Mouse (Mus musculus): Measurements from ENCODE around the gene Kat6b.
"Not testable (repeated sequence)": the region's sequence is repeated elsewhere in the genome, so short reads cannot be mapped to it uniquely, and the experiment has no call there.

Kat6b gene

GRCm38 (mm10) chr14:21481231-21481630, at the start of gene Kat6b:
TSS of gene Kat6b (plus strand) at chr14:21481434.
- no peak for DNase-seq (ENCODE audit: low spot score)

GRCm38 (mm10) chr14:21433415-21433814, 47.8 kb upstream of the Kat6b start:
- DNase-seq (ENCODE audit: low spot score) = no peak

- no peak for DNase-seq (ENCODE audit: low spot score)
Observed at GRCm38 (mm10) chr14:21433995-21434394, 47.2 kb upstream of the Kat6b start.

GRCm38 (mm10) chr14:21434686-21435085, 46.5 kb upstream of the Kat6b start:
- no peak for DNase-seq (ENCODE audit: low spot score)

- no peak for DNase-seq (ENCODE audit: low spot score)
Observed at GRCm38 (mm10) chr14:21439785-21440184, 41.4 kb upstream of the Kat6b start.

- no peak for DNase-seq (ENCODE audit: low spot score)
Observed at GRCm38 (mm10) chr14:21440526-21440925, 40.7 kb upstream of the Kat6b start.

- DNase-seq (ENCODE audit: low spot score) = no peak
Observed at GRCm38 (mm10) chr14:21441772-21442533, 39.3 kb upstream of the Kat6b start.

- no peak for DNase-seq (ENCODE audit: low spot score)
Observed at GRCm38 (mm10) chr14:21452581-21452980, 28.7 kb upstream of the Kat6b start.

- no peak for DNase-seq (ENCODE audit: low spot score)
Observed at GRCm38 (mm10) chr14:21453896-21454295, 27.3 kb upstream of the Kat6b start.

- DNase-seq (ENCODE audit: low spot score) = no peak
Observed at GRCm38 (mm10) chr14:21455654-21456350, 25.4 kb upstream of the Kat6b start.

GRCm38 (mm10) chr14:21456526-21456925, 24.7 kb upstream of the Kat6b start:
- no peak for DNase-seq (ENCODE audit: low spot score)

- DNase-seq (ENCODE audit: low spot score) = no peak
Observed at GRCm38 (mm10) chr14:21457876-21458275, 23.4 kb upstream of the Kat6b start.

- no peak for DNase-seq (ENCODE audit: low spot score)
Observed at GRCm38 (mm10) chr14:21458696-21459095, 22.5 kb upstream of the Kat6b start.

GRCm38 (mm10) chr14:21459163-21459562, 22.1 kb upstream of the Kat6b start:
- no peak for DNase-seq (ENCODE audit: low spot score)

- DNase-seq (ENCODE audit: low spot score) = no peak
Observed at GRCm38 (mm10) chr14:21462398-21462797, 18.8 kb upstream of the Kat6b start.

GRCm38 (mm10) chr14:21463117-21463712, 18.0 kb upstream of the Kat6b start:
- no peak for DNase-seq (ENCODE audit: low spot score)

GRCm38 (mm10) chr14:21470386-21470785, 10.8 kb upstream of the Kat6b start:
- DNase-seq (ENCODE audit: low spot score) = no peak

- no peak for DNase-seq (ENCODE audit: low spot score)
Observed at GRCm38 (mm10) chr14:21471975-21472374, 9.3 kb upstream of the Kat6b start.

GRCm38 (mm10) chr14:21474593-21475132, 6.6 kb upstream of the Kat6b start:
- not testable (repeated sequence) for DNase-seq (ENCODE audit: low spot score)

GRCm38 (mm10) chr14:21477181-21477580, 4.1 kb upstream of the Kat6b start:
- no peak for DNase-seq (ENCODE audit: low spot score)

GRCm38 (mm10) chr14:21479566-21479965, 1.7 kb upstream of the Kat6b start:
- DNase-seq (ENCODE audit: low spot score) = no peak

GRCm38 (mm10) chr14:21480191-21480590, 1.0 kb upstream of the Kat6b start:
- no peak for DNase-seq (ENCODE audit: low spot score)

GRCm38 (mm10) chr14:21484199-21484598, 3.0 kb downstream of the Kat6b start:
- no peak for DNase-seq (ENCODE audit: low spot score)
